Mouse (Mus musculus): ENCODE measurements around the gene Cgnl1. TPM values are rescaled to one million over a fixed set of nuclear protein-coding genes. Genes with fewer than 3 reads are reported as not detected.
"Not testable (repeated sequence)": the region's sequence is repeated elsewhere in the genome, so short reads cannot be mapped to it uniquely, and the experiment has no call there.

Cgnl1 gene
- polyA plus RNA-seq, 1 experiment from 2014 or later: 54.6 TPM

- H3K27ac ChIP-seq (ENCODE audit: poor library complexity, severe bottlenecking): no peak overlapping the region
Measured at GRCm38 (mm10) chr9:71624793-71625495, 146.5 kb downstream of the Cgnl1 start.

GRCm38 (mm10) chr9:71623871-71624569 lies 147.4 kb downstream of the Cgnl1 start:
- H3K4me1 ChIP-seq (replicated peaks): peaks cover 39% of the 10 kb centered on the region

More at GRCm38 (mm10) chr9:71624793-71625495, 146.5 kb downstream of the Cgnl1 start:
- Histone ChIP-seq H3K4me2 (no peak overlapping the region), H3K27me3 (replicated peaks) (no peaks in the 10 kb centered on the region), H3K4me1 (replicated peaks) (peaks cover 43% of the 10 kb centered on the region), H3K4me3 (no peak overlapping the region), H3K9ac (no peak overlapping the region), H3K36me3 (peaks cover 40% of the 10 kb centered on the region), H3K9me3 (replicated peaks) (no peaks in the 10 kb centered on the region)
- 51% methylated on average over 10 of the region's 10 CpGs for WGBS
- ATAC-seq (ENCODE audit: insufficient number of reproducible peaks, low FRiP score): no peak

GRCm38 (mm10) chr9:71622593-71622992 lies 148.8 kb downstream of the Cgnl1 start:
- H3K9ac ChIP-seq: no peak overlapping the region
- no peak for ATAC-seq (ENCODE audit: insufficient number of reproducible peaks, low FRiP score)

More at GRCm38 (mm10) chr9:71623871-71624569, 147.4 kb downstream of the Cgnl1 start:
- 40% methylated on average over 4 of the region's 4 CpGs for WGBS
- no peak; the same call in 1 of the 2 replicates for ATAC-seq (ENCODE audit: insufficient number of reproducible peaks, low FRiP score)
- H3K4me2 ChIP-seq: no peak overlapping the region
- H3K27ac ChIP-seq (ENCODE audit: poor library complexity, severe bottlenecking): no peak overlapping the region
- H3K36me3 ChIP-seq: peaks cover 32% of the 10 kb centered on the region
- no peak overlapping the region for H3K4me3 ChIP-seq
- H3K9me3 ChIP-seq (replicated peaks): no peaks in the 10 kb centered on the region
- no peaks in the 10 kb centered on the region for H3K27me3 ChIP-seq (replicated peaks)
- no peak overlapping the region for H3K9ac ChIP-seq

GRCm38 (mm10) chr9:71621968-71622367 lies 149.4 kb downstream of the Cgnl1 start:
- no peak for ATAC-seq (ENCODE audit: insufficient number of reproducible peaks, low FRiP score)
- peak overlapping the region; percentile 58 for H3K27ac ChIP-seq (ENCODE audit: poor library complexity, severe bottlenecking)
- no peaks in the 10 kb centered on the region for H3K27me3 ChIP-seq (replicated peaks)
- peaks cover 11% of the 10 kb centered on the region; the same call in 1 of the 2 replicates for H3K36me3 ChIP-seq
- no peaks in the 10 kb centered on the region for H3K9me3 ChIP-seq (replicated peaks)
- H3K4me3 ChIP-seq: no peak overlapping the region
- H3K4me2 ChIP-seq: no peak overlapping the region
- WGBS: 35% methylated on average over 4 of the region's 4 CpGs
- peaks cover 32% of the 10 kb centered on the region for H3K4me1 ChIP-seq (replicated peaks)
- H3K9ac ChIP-seq: no peak overlapping the region

More at GRCm38 (mm10) chr9:71622593-71622992, 148.8 kb downstream of the Cgnl1 start:
- WGBS: 53% methylated on average over 3 of the region's 3 CpGs
- Histone ChIP-seq H3K4me1 (replicated peaks) (peaks cover 32% of the 10 kb centered on the region), H3K4me3 (no peak overlapping the region), H3K27me3 (replicated peaks) (no peaks in the 10 kb centered on the region), H3K4me2 (no peak overlapping the region), H3K36me3 (peaks cover 18% of the 10 kb centered on the region), H3K27ac (ENCODE audit: poor library complexity, severe bottlenecking) (peak overlapping the region; percentile 58), H3K9me3 (replicated peaks) (no peaks in the 10 kb centered on the region)

- peaks cover 26% of the 10 kb centered on the region for H3K4me1 ChIP-seq (replicated peaks)
- not testable (repeated sequence) for H3K27ac ChIP-seq (ENCODE audit: poor library complexity, severe bottlenecking); ATAC-seq (ENCODE audit: insufficient number of reproducible peaks, low FRiP score); H3K27me3 ChIP-seq (replicated peaks); H3K36me3 ChIP-seq; H3K4me2 ChIP-seq; H3K4me3 ChIP-seq; H3K9ac ChIP-seq; H3K9me3 ChIP-seq (replicated peaks)
- WGBS: 83% methylated on average over 5 of the region's 5 CpGs
Measured at GRCm38 (mm10) chr9:71620116-71620515, 151.3 kb downstream of the Cgnl1 start.

- 39% methylated on average over 8 of the region's 8 CpGs for WGBS
- H3K9me3 ChIP-seq (replicated peaks): no peaks in the 10 kb centered on the region
- no peaks in the 10 kb centered on the region for H3K27me3 ChIP-seq (replicated peaks)
- no peak overlapping the region for H3K9ac ChIP-seq
- no peaks in the 10 kb centered on the region for H3K36me3 ChIP-seq
- no peak overlapping the region for H3K27ac ChIP-seq (ENCODE audit: poor library complexity, severe bottlenecking)
- ATAC-seq (ENCODE audit: insufficient number of reproducible peaks, low FRiP score): no peak
- H3K4me1 ChIP-seq (replicated peaks): peaks cover 12% of the 10 kb centered on the region
- H3K4me3 ChIP-seq: no peak overlapping the region
- no peak overlapping the region for H3K4me2 ChIP-seq
Measured at GRCm38 (mm10) chr9:71617363-71617762, 154.0 kb downstream of the Cgnl1 start.

- Histone ChIP-seq H3K27ac (ENCODE audit: poor library complexity, severe bottlenecking) (no peak overlapping the region), H3K4me2 (no peak overlapping the region), H3K4me3 (no peak overlapping the region), H3K9me3 (replicated peaks) (no peaks in the 10 kb centered on the region), H3K4me1 (replicated peaks) (peaks cover 17% of the 10 kb centered on the region), H3K27me3 (replicated peaks) (no peaks in the 10 kb centered on the region), H3K9ac (no peak overlapping the region), H3K36me3 (no peaks in the 10 kb centered on the region)
- no peak for ATAC-seq (ENCODE audit: insufficient number of reproducible peaks, low FRiP score)
- WGBS: 15% methylated on average over 3 of the region's 3 CpGs
Measured at GRCm38 (mm10) chr9:71616185-71616584, 155.2 kb downstream of the Cgnl1 start.

- Histone ChIP-seq H3K27ac (ENCODE audit: poor library complexity, severe bottlenecking) (no peak overlapping the region), H3K9me3 (replicated peaks) (no peaks in the 10 kb centered on the region), H3K4me2 (no peak overlapping the region), H3K9ac (no peak overlapping the region), H3K36me3 (no peaks in the 10 kb centered on the region), H3K4me1 (replicated peaks) (peaks cover 24% of the 10 kb centered on the region), H3K27me3 (replicated peaks) (no peaks in the 10 kb centered on the region), H3K4me3 (no peak overlapping the region)
- WGBS: 22% methylated on average over 2 of the region's 2 CpGs
- ATAC-seq (ENCODE audit: insufficient number of reproducible peaks, low FRiP score): no peak
Measured at GRCm38 (mm10) chr9:71614643-71615042, 156.8 kb downstream of the Cgnl1 start.

- no peak for ATAC-seq (ENCODE audit: insufficient number of reproducible peaks, low FRiP score)
- no peak overlapping the region for H3K9ac ChIP-seq
- 75% methylated on average over 6 of the region's 6 CpGs for WGBS
- no peaks in the 10 kb centered on the region for H3K36me3 ChIP-seq
- H3K4me2 ChIP-seq: no peak overlapping the region
- no peak overlapping the region for H3K4me3 ChIP-seq
- H3K27ac ChIP-seq (ENCODE audit: poor library complexity, severe bottlenecking): no peak overlapping the region
- no peaks in the 10 kb centered on the region for H3K9me3 ChIP-seq (replicated peaks)
- no peaks in the 10 kb centered on the region for H3K27me3 ChIP-seq (replicated peaks)
- H3K4me1 ChIP-seq (replicated peaks): peaks cover 41% of the 10 kb centered on the region
Measured at GRCm38 (mm10) chr9:71612981-71613380, 158.4 kb downstream of the Cgnl1 start.

GRCm38 (mm10) chr9:71611876-71612275 lies 159.5 kb downstream of the Cgnl1 start:
- no peak overlapping the region for H3K27ac ChIP-seq (ENCODE audit: poor library complexity, severe bottlenecking)
- ATAC-seq (ENCODE audit: insufficient number of reproducible peaks, low FRiP score): no peak

GRCm38 (mm10) chr9:71609010-71609409 lies 162.4 kb downstream of the Cgnl1 start:
- H3K9ac ChIP-seq: no peak overlapping the region
- peak overlapping the region; percentile 62; the same call in 1 of the 2 replicates for H3K27ac ChIP-seq (ENCODE audit: poor library complexity, severe bottlenecking)
- no peaks in the 10 kb centered on the region for H3K9me3 ChIP-seq (replicated peaks)
- H3K27me3 ChIP-seq (replicated peaks): no peaks in the 10 kb centered on the region
- WGBS: 16% methylated on average over 6 of the region's 6 CpGs
- no peaks in the 10 kb centered on the region for H3K36me3 ChIP-seq
- no peak for ATAC-seq (ENCODE audit: insufficient number of reproducible peaks, low FRiP score)
- H3K4me2 ChIP-seq: peak overlapping the region; percentile 41
- no peak overlapping the region for H3K4me3 ChIP-seq
- peaks cover 73% of the 10 kb centered on the region for H3K4me1 ChIP-seq (replicated peaks)

More at GRCm38 (mm10) chr9:71611876-71612275, 159.5 kb downstream of the Cgnl1 start:
- Histone ChIP-seq H3K9me3 (replicated peaks) (no peaks in the 10 kb centered on the region), H3K4me3 (no peak overlapping the region), H3K27me3 (replicated peaks) (no peaks in the 10 kb centered on the region), H3K4me2 (no peak overlapping the region), H3K9ac (no peak overlapping the region), H3K4me1 (replicated peaks) (peaks cover 49% of the 10 kb centered on the region), H3K36me3 (no peaks in the 10 kb centered on the region)
- 57% methylated on average over 4 of the region's 4 CpGs for WGBS

All from heart, embryonic 12.5 days (tissue).